Mouse (Mus musculus) CD4-positive, CD25-positive, alpha-beta regulatory T cell, adult 2 months (primary cell): ENCODE measurements around the gene Lmo2.
A peak's percentile ranks its signal among the peaks of the same experiment; 100 is the strongest.

Source experiments
- DNase-seq: peaks from one replicate; pipeline ENCODE4 v3.0.0-alpha.2; 2012; ENCODE audit warnings: low read depth, low spot score

The Lmo2 gene

DNA sequence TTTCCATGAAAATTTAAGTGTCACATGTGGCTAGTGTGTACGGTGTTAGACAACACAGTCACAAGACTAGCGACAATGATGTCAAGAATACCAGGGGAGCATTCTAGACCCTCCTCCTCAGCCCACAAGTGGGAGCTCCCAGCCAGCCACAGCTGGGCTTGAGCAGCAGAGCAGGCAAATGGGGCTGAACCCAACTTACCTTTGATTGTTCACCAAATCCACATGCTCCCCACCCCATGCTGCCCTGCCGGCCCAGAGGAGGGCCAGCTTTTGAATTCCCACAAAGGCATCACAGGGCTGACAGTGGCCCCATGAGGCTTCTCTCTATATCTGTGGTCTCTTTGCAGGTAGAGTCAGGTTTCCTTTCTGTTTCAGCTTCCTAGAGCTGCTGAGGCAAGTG is 16.7 kb upstream of the Lmo2 start:
- DNase-seq = no peak

DNA sequence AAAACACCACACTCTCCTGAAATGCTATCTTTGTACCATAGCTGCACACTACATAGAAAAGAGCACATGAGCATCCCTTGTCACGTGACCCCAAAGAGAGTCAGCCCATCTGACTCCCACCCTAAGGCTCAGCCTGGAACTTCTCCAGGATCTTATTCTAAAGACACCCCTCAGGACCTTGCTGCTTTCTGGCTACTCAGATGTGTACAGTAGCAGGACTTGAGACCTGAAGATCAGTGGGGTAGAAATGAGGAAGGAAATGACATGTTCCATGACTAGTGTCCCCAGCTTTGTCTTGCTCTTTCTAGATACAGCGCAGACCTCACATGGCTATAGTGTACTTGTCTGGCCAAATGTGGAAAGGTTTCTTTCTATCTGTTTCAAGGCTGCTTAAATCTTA is 12.9 kb upstream of the Lmo2 start:
- peak; percentile 9 for DNase-seq

DNA sequence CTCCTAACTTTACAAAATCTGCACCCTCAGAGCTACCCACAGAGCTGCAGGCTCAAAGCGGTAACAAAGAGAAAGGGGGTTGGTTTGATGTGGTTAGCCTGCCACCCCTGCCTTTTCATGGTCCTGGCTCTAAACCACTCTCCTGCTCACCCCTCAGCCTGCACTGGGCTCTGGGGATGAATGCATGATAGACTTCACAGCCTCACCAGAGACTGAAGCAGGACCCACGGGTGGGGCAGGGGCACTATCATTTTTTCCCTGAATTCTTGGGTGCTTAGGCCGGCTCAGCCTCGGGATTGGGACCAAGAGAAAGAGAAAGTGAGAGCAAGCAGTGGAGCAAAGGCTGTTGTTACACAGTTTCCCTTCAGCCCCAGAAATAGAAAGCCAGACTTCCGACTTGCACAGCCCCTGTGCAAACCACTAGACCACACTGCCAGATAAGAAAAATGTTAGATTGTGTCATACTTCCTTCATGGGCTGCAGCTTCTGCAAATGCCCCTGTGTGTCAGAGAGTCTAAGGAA is 12.2 kb upstream of the Lmo2 start:
- DNase-seq = peak; percentile 45

DNA sequence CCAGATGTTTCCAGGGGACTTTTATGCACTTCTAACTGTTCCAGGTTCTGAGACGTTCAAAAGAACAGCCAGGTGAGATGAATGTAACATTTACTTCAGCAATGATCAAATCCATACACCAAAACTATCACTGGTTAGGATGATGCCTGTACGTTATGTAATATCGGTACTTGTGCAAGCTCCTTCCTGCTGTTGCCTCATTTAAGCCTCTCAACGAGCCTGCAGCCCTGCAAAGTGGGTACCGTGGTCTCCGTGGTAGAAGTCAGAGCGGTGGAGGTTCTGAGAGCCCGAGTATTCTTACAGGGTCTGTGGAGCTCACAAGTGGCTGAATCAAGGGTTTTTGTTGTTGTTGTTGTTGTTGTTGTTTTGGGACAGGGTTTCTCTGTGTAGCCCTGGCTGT is 10.9 kb upstream of the Lmo2 start:
- no peak for DNase-seq

DNA sequence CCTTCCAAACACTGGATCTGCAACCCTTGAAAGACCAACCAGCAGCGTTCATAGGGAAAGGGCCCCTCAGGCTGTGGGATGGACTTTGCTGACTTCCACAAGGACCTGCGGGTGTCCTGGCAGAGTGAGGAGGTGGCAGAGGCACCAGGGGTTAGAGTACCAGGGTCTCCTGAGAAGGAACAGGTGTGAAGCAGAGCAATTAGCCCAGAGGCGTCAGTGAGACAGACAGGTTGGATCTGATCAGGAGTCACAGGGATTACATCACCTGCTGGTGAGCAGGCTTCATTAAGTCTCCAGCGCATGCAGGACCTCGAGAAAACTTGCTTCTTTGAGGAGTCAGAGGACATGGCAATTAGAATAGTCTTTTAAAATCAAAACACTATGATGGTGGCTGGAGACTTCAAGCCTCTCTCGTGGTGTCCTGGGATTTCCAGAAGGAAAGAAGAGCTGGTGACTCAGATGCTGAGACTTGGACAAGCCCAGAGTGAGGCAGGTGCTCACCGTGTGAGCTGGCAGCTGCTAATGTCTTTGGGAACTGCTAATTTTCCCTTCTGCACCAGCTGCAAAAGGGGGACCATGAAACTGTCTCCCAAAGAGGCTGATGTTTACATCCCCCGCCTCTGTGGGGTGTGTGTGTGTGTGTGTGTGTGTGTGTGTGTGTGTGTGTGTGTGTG is 9.7 kb upstream of the Lmo2 start:
- no peak for DNase-seq

DNA sequence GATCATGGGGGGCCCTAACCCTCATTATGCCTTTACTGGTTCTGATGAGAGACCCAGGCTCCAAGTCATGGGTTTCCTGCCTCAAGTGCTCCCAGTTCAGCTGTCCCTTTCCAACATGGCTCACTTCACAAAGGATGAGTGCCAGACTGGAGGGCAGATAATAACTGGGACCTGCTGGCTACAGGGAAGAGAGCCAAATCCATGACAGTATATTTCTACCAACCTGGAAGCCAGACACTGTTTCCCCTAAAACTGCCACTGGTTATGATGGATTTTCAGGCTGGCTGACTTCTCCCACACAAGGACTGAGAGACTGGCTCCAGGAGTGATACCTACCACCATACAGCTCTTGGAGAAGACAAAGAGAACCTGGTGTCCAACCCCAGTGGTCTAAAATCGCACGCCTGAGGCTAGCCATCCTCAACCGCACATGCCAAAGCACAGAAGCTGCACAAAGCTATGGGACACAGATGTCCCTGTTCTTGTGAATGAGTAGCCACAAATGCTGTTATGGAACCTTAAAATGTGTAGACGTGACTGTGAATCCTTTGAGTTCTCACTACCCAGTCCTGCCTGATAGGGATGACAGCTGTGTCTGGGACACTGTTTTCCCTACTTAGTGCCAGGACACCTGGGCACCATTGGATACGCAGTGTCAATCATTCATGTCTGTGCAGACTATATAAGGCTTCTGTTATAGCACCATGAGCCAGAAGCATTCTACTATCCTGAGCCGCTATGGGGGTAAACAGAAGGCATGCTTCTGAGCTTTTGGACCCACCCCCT is 4.5 kb upstream of the Lmo2 start:
- no peak for DNase-seq

DNA sequence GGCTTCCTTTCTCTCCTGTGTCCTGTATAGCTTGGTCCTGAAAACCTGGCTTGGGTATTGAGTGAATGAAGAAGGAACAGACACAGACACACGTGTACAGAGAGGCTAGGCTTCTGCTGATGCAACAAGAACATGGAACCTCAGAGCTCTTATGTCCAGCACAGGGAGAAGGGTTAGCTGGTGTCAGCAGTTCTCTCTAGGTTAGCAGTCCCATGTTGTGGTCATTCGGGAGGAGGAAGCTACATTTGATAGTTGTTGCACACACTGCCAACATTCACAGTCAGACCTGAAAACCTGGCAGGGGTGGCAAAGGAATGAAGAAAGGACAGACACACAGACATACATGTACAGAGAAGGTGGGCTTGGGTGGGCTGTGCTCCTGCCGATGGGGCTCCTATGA is 2.1 kb upstream of the Lmo2 start:
- DNase-seq = no peak

DNA sequence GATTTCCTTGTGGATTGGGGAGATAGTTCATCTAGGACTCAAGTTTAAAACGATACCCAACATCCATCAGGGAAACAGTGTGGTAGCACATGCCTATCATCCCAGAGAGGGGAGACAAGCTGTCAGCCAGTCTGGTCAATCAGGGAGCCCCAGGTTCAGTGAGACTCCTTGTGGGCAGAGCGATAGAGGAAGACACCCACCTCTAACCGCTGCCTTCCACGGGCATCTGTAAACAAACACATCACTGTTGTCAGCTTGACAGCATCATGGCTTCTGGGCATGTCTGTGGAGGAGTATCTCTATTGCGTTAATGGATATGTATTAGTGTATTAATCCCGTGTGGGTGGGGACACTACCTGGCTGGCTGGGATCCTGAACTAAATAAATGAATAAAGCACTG is 919 bp upstream of the Lmo2 start:
- no peak for DNase-seq

DNA sequence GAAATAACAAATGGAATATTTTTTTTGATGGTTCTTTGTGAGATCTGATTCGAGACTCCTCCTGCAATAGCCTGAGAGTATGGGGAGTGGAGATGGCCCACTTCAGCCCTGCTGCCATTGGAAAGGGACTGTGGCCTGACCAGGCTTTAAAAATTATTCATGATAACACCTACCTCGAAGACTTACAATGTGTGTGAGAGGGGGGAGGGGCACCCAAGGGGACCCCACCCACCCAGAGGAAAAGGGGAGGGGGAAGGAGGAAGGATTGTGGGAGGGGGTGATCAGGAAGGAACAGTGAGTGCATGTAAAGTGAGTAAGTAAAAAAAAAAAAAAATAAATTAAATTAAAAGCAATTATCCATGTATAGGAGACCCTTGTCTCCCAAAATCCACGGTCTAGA is 848 bp downstream of the Lmo2 start:
- DNase-seq = no peak

DNA sequence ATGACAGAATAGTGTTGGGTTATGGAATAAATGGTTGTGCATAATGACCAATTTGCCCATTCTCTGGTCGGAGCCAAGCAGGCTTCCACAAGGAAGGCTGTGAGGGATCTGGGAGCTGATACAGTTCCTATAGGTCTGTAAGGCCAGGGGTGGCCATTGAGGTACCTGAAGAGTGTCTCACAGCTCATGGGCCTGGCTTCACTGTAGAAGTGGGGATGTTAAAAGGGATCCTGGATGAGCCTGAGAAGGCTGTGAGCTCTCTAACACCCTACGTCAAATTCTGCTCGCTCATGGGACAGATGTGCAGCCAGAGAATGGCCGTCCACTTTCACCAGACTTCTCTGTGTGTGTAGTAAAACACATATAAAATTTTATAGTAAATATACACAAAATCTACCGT is 1.3 kb downstream of the Lmo2 start:
- DNase-seq = no peak

DNA sequence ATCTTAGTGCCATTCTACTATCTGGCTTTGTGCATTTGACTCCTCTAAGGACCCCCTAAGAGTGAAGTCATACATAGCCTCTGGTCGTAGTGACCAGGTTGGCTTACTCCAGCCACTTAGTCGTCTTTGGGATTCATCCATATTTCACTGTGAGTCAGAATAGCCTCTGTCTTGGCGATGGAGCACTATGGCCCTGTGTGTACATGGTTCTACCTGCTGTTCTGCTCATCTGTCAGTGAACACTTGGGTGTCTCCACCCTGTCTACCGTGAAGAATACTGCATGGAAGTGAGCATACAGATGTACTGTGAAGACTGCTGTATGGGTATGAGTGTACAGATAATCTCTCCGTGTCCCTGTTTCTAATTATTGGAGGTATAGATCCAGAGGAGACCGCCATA is 1.8 kb downstream of the Lmo2 start:
- no peak for DNase-seq

DNA sequence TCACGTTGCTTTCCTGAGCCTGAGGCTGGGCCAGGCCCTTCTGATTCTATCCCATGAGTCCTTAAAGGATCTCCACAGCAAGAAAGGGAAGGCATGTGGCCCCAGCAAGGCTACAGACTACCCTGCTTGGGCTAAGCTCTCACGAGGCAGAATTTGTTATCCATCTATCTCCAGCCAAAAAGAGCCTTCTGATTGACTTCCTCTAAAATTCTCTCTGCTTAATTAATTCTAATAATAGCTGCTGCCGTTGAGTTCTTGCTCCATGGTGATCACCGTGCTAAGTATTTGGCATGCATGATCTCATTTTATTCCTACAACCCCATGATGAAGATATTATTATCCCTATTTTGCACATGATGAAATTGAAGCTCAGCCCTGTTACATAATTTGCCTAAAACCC is 4.6 kb downstream of the Lmo2 start:
- no peak for DNase-seq

DNA sequence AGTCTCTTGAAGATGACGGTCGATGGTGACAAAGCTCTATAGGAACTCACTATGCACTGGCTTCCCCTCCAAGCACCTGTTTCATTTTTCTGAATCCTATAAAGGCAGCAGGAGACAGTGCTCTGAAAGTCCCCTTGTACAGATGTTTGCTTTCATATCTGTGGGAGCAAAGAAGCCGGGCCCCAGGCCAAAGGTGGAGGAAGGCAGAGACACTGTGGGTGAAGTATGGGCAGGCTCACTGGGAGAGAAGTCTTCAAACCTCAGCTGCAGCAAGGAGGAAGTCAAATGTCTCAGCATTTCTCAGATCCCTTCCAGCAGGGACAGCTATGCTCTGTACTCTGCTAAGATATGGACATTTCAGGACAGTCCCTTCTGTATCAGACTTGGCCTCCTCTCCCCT is 7.6 kb downstream of the Lmo2 start:
- DNase-seq = no peak

DNA sequence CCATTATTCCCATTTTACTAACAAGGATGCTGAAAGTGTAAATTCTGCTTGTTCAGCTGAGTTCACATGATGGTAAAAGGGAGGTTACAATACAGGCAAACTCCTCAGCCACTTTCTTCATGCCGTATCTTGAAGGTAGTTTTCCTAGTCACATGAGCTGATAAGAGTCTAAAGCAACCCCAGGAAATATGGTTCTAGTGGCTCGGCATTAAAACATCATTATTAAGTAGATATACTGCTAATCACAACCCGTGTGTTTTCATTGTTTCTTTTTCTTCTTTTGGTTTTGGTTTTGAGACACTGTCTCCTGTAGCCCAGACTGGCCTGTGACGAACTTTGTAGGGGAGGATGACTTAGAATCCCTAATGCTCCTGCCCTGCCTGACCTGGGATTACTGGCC is 10.4 kb downstream of the Lmo2 start:
- no peak for DNase-seq

DNA sequence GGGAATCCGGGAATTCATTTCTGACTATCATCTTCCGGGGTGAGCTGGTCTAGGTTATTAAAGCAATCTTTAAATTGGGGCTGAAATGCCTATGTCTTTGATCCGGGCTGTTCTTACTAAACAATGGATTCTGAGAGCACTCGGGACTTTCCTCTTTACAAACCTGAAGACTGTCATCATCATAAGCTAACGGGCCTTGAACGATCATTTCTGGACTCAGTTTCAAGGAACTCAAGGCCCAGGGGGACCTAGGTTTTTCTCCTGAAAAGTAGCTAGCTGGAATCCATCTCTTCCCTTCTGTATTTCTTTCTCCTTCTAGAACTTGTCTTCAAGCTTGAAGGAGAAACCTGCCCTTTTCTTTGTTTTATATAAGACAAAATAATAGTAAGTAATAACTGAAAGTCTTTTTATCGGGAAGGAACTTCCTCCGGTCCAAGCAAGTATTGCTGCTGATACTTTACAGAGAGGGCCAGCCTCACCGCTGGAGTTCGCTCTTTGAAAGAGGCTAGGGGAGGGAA is 11.2 kb downstream of the Lmo2 start:
- DNase-seq = no peak

DNA sequence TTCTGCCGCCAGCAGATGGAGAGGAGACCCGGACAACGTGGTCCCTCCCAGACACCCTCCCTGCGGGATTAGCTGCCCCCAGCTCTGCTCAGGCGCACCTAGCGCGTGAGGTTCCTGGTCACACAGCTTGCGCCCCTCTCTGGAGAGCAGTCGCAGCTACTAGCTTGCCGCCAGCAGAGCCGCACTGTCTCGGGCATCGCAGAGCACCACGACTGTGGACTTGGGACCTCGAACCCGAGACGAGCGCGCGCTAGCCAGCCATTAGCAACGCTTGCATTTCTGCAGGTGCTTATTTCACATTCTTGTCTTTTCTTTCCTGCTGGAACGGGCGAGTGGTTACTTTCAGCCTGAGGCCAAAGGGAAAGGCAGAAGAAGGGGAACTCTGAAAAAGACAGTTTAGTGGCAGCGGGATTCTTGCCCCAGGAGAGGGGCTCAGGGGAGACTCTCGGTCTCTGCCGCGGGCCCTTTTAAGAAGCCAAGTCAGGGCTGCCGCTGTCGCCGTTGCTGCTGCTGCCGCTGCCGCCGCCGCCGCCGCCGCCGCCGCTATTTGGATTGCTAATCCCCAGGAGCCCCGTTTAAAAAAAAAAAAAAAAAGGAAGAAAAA is 11.8 kb downstream of the Lmo2 start:
- DNase-seq = peak; percentile 48

DNA sequence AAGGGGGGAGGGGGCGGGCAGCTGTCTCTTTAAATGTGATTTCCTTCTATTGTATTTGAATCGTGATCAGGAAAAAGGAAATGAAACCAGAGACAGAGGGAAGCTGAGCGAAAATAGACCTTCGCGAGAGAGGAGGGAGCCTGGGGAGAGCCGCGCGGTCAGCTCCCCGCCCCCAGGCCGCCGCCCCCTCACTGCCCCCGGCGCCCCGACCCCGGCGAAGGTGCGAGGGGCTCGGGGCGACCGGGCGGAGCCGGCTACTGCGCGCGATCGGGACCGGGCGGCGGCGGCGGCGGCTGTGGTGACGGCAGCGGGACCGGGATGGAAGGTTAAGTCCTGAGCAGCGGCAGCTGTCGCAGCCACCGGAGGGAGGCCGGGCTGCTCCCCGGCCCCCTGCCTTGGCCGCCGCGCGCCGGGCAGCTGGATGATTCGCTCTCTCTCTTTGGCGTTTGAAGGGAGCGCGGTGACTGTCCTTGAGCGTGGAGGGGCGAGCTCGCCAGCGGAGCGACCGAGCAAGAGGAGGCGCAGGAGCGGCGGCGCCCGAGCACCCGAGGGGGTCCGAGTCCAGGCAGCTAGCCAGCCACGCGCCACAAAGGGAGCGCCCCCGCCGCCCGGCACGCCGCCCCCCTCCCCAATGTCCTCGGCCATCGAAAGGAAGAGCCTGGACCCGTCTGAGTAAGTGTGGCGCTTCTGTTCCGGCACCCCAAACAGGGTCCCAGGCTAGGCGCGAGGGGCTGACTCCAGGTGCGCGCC is 12.4 kb downstream of the Lmo2 start:
- DNase-seq = peak; percentile 40

DNA sequence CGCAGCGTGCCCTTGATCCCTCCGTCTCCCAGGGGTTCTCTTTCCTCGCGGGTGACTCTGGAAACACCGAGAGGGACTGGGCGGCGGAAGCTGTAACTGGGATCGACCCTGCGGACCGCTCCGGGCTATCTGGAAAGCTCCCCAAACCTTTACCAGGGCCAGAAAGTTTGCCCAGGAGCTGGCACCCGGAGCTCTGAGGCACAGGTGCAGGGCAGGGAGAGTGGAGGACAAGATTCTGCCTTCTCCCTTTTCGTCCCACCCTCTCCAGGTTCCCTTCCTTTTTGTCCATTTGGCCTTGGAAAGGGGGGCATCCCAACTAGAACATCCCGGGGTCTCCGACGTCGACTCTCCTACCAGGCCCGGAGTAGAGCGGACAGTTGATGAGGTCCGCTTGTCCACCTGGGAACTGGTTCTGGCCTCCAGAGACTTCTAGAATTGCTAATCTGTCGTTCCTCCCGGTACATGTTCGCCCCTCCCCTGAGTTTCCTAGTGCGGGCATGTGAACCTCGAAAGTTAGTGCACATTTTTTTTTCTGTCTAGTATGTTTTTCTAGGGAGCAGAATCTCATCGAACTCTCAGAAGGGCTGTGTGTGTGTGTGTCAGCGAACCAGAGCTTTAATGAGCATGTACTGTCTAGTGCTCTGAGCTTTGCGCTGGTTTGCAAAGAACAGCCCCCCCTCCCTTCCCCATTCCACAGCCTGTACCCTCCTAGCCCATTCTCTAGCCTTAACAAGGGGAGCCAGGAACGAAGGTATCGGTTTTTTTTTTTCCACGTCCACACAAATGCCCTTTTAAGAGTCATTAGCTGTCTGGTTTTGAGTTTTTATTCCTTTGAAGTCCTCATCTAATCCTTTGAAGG is 13.2 kb downstream of the Lmo2 start:
- no peak for DNase-seq

DNA sequence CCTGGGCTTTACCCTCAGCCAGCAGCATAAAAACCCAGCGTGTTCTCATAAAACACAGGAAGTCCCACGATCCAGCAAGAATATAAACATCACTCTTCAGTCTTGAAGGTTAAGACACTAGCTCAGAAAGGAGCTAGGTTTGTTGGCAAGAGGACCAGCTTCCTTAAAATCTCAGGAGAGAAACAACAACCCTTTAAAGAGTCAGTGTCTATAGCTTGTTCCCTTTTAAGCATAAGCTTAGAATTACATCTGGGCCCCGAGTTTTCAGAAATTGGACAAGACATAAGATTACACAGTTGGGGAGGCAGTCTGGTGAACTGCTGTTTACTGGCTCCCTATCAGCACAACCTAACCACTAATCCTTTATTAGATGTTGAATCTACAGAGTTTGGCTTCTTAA is 14.1 kb downstream of the Lmo2 start:
- no peak for DNase-seq

DNA sequence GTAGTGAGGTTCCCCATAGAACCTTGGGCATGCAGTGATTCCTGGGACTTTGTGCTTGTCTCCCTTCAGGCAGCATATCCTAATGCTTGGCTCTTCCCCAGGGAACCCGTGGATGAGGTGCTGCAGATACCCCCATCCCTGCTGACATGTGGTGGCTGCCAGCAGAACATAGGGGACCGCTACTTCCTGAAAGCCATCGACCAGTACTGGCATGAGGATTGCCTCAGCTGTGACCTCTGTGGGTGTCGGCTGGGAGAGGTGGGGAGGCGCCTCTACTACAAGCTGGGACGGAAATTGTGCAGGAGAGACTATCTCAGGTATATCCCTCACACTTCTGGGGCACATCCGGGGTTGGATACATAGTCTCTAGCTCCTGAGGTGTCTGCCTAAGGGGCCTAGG is 18.1 kb downstream of the Lmo2 start:
- no peak for DNase-seq

DNA sequence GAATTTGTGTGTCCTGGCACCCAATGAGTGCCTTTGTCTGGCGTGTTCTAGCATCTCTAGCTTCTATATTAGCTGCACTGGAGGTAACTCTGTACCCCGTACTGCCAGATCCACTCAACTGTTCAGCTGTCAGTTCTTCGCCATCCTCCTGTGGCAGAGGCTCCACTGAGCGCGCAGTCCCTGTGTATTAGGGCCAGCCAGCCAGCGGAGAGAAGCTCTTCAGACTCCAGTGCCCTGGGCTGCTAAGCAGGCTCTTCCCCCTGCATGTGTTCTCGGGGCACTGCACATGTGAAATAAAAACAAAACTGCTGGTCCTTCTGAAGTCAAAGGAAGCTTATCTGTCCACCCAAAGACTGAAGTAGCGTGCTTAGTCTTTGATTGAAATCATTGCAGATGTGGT is 19.4 kb downstream of the Lmo2 start:
- DNase-seq = no peak
